Mouse (Mus musculus) heart, embryonic 15.5 days (tissue): ENCODE results near the gene Cpeb3. TPM values are rescaled to one million over a fixed set of nuclear protein-coding genes. Genes with fewer than 3 reads are reported as not detected.
"Not testable (repeated sequence)": the region's sequence is repeated elsewhere in the genome, so short reads cannot be mapped to it uniquely, and the experiment has no call there.

ENCODE experiments used
- ATAC-seq: fragments of 200-750 bp; cut with Nextera tagmentation; replicated peaks from 2 replicates; pipeline ENCODE4 v1.8.0; 2017; ENCODE audit warnings: low read depth, moderate TSS enrichment; ENCODE audit not compliant: insufficient number of reproducible peaks, insufficient read depth, low FRiP score
- H3K27ac ChIP-seq: fragments of 300-500 bp; sonication (generic); 2 replicates; pipeline ENCODE4 v1.5.1; 2015; ENCODE audit warnings: mild to moderate bottlenecking, inconsistent platforms
- H3K27me3 ChIP-seq: fragments of 300-500 bp; sonication (generic); 2 replicates; pipeline ENCODE4 v1.6.1; 2015; ENCODE audit warnings: inconsistent platforms
- H3K36me3 ChIP-seq: fragments of 300-500 bp; sonication (generic); 2 replicates; pipeline ENCODE4 v1.6.1; 2015; ENCODE audit warnings: mild to moderate bottlenecking, inconsistent platforms
- H3K4me1 ChIP-seq: fragments of 300-500 bp; sonication (generic); replicated peaks from 2 replicates; pipeline ENCODE4 v1.6.1; 2015; ENCODE audit warnings: inconsistent platforms
- H3K4me2 ChIP-seq: fragments of 300-500 bp; sonication (generic); 2 replicates; pipeline ENCODE4 v1.6.1; 2015; ENCODE audit warnings: inconsistent platforms, mild to moderate bottlenecking, moderate library complexity
- H3K4me3 ChIP-seq: fragments of 300-500 bp; sonication (generic); 2 replicates; pipeline ENCODE4 v1.5.1; 2015; ENCODE audit warnings: mild to moderate bottlenecking, inconsistent platforms
- H3K9ac ChIP-seq: fragments of 300-500 bp; sonication (generic); 2 replicates; pipeline ENCODE4 v1.6.1; 2015; ENCODE audit warnings: mild to moderate bottlenecking, inconsistent platforms
- H3K9me3 ChIP-seq: fragments of 300-500 bp; sonication (generic); replicated peaks from 2 replicates; pipeline ENCODE4 v1.6.1; 2016; ENCODE audit warnings: inconsistent platforms
- WGBS: fragments of 180-500 bp; shearing (Covaris S2); methylation state at CpG from one replicate; pipeline ENCODE4 v1.1.7; 2015; ENCODE audit warnings: mixed read lengths; 5-methylcytosine and 5-hydroxymethylcytosine counted together
- polyA plus RNA-seq: library from polyadenylated mRNA; unstranded; fragments of >200 nt; fragmentation: Nextera tagmentation; extraction: Ambion mirVana; gene quantifications from 2 replicates; pipeline ENCODE4 v1.2.1, GENCODE M21; 2015

The Cpeb3 gene
- polyA plus RNA-seq, 1 experiment from 2014 or later = 9.9 TPM

- H3K9ac ChIP-seq, H3K4me2 ChIP-seq, H3K27ac ChIP-seq, H3K9me3 ChIP-seq, H3K4me3 ChIP-seq, H3K36me3 ChIP-seq, H3K27me3 ChIP-seq, ATAC-seq: not testable (repeated sequence)
- H3K4me1 ChIP-seq = peaks cover 20% of the 10 kb centered on the region
Measured at GRCm38 (mm10) chr19:37205155-37205554, 3.2 kb downstream of the Cpeb3 start.

- 93% methylated on average over 1 of the region's 1 CpGs for WGBS
- no peaks in the 10 kb centered on the region for H3K36me3 ChIP-seq
- no peak overlapping the region for H3K4me2 ChIP-seq
Measured at GRCm38 (mm10) chr19:37203371-37203770, 5.0 kb downstream of the Cpeb3 start.

GRCm38 (mm10) chr19:37199889-37200288, 8.5 kb downstream of the Cpeb3 start:
- Histone ChIP-seq H3K27ac (peak overlapping the region; percentile 60), H3K27me3 (no peaks in the 10 kb centered on the region), H3K36me3 (no peaks in the 10 kb centered on the region), H3K4me1 (no peaks in the 10 kb centered on the region; the same call in 1 of the 2 replicates), H3K4me2 (0 out of 2 replicates have a peak overlapping the region, but pooled peaks have one; percentile 15), H3K4me3 (no peak overlapping the region), H3K9me3 (no peaks in the 10 kb centered on the region), H3K9ac (no peak overlapping the region)
- 55% methylated on average over 2 of the region's 2 CpGs for WGBS
- ATAC-seq = no peak

More at GRCm38 (mm10) chr19:37203371-37203770, 5.0 kb downstream of the Cpeb3 start:
- Histone ChIP-seq H3K9ac (no peak overlapping the region), H3K4me1 (peaks cover 7% of the 10 kb centered on the region), H3K27ac (no peak overlapping the region), H3K27me3 (no peaks in the 10 kb centered on the region), H3K9me3 (no peaks in the 10 kb centered on the region), H3K4me3 (no peak overlapping the region)
- ATAC-seq = no peak

- no peaks in the 10 kb centered on the region for H3K27me3 ChIP-seq
- no peaks in the 10 kb centered on the region for H3K36me3 ChIP-seq
- ATAC-seq = no peak
- no peak overlapping the region for H3K4me3 ChIP-seq
- no peak overlapping the region for H3K4me2 ChIP-seq
- no peaks in the 10 kb centered on the region for H3K9me3 ChIP-seq
- H3K27ac ChIP-seq = no peak overlapping the region
- 56% methylated on average over 1 of the region's 1 CpGs for WGBS
- H3K4me1 ChIP-seq = no peaks in the 10 kb centered on the region; the same call in 1 of the 2 replicates
- no peak overlapping the region for H3K9ac ChIP-seq
Measured at GRCm38 (mm10) chr19:37198165-37198880, 10.1 kb downstream of the Cpeb3 start.

- H3K4me2 ChIP-seq = no peak overlapping the region
- H3K9me3 ChIP-seq = no peaks in the 10 kb centered on the region
- H3K27me3 ChIP-seq = no peaks in the 10 kb centered on the region
- H3K4me1 ChIP-seq = peaks cover 11% of the 10 kb centered on the region; the same call in 1 of the 2 replicates
- H3K36me3 ChIP-seq = no peaks in the 10 kb centered on the region
- no peak overlapping the region for H3K4me3 ChIP-seq
- WGBS = 48% methylated on average over 5 of the region's 5 CpGs
- peak overlapping the region; percentile 54 for H3K27ac ChIP-seq
- H3K9ac ChIP-seq = no peak overlapping the region
- no peak for ATAC-seq
Measured at GRCm38 (mm10) chr19:37192475-37193058, 15.8 kb downstream of the Cpeb3 start.

- Histone ChIP-seq H3K9me3 (no peaks in the 10 kb centered on the region), H3K4me2 (no peak overlapping the region), H3K4me1 (peaks cover 11% of the 10 kb centered on the region; the same call in 1 of the 2 replicates), H3K4me3 (no peak overlapping the region), H3K27ac (no peak overlapping the region), H3K27me3 (no peaks in the 10 kb centered on the region), H3K9ac (no peak overlapping the region), H3K36me3 (no peaks in the 10 kb centered on the region)
- 46% methylated on average over 4 of the region's 4 CpGs for WGBS
- ATAC-seq = no peak
Measured at GRCm38 (mm10) chr19:37188366-37188948, 19.9 kb downstream of the Cpeb3 start.

- no peaks in the 10 kb centered on the region for H3K36me3 ChIP-seq
- peaks cover 11% of the 10 kb centered on the region for H3K4me1 ChIP-seq
- H3K27ac ChIP-seq = peak overlapping the region; percentile 65
- peak overlapping the region; percentile 58 for H3K4me2 ChIP-seq
- H3K9ac ChIP-seq = peak overlapping the region; percentile 36
- H3K4me3 ChIP-seq = peak overlapping the region; percentile 48
- H3K9me3 ChIP-seq = no peaks in the 10 kb centered on the region
- ATAC-seq = peak; percentile 68; the same call in 1 of the 2 replicates
- WGBS = 11% methylated on average over 17 of the region's 17 CpGs
- H3K27me3 ChIP-seq = no peaks in the 10 kb centered on the region; the same call in 1 of the 2 replicates
Measured at GRCm38 (mm10) chr19:37177819-37178708, 30.3 kb downstream of the Cpeb3 start.

- H3K9ac ChIP-seq = peak overlapping the region; percentile 41
- WGBS = 26% methylated on average over 4 of the region's 4 CpGs
- H3K4me2 ChIP-seq = peak overlapping the region; percentile 55
- H3K36me3 ChIP-seq = no peaks in the 10 kb centered on the region
- H3K27me3 ChIP-seq = no peaks in the 10 kb centered on the region; the same call in 1 of the 2 replicates
- H3K9me3 ChIP-seq = no peaks in the 10 kb centered on the region
- ATAC-seq = no peak
- H3K4me1 ChIP-seq = peaks cover 11% of the 10 kb centered on the region
- H3K4me3 ChIP-seq = peak overlapping the region; percentile 43
- H3K27ac ChIP-seq = peak overlapping the region; percentile 87
Measured at GRCm38 (mm10) chr19:37176879-37177462, 31.4 kb downstream of the Cpeb3 start.

- no peaks in the 10 kb centered on the region; the same call in 1 of the 2 replicates for H3K27me3 ChIP-seq
- H3K4me3 ChIP-seq = peak overlapping the region; percentile 70
- 10% methylated on average over 6 of the region's 6 CpGs for WGBS
- ATAC-seq = no peak
- H3K4me1 ChIP-seq = peaks cover 11% of the 10 kb centered on the region
- peak overlapping the region; percentile 91 for H3K27ac ChIP-seq
- peak overlapping the region; percentile 91 for H3K9ac ChIP-seq
- H3K36me3 ChIP-seq = no peaks in the 10 kb centered on the region
- H3K4me2 ChIP-seq = peak overlapping the region; percentile 94
- no peaks in the 10 kb centered on the region for H3K9me3 ChIP-seq
Measured at GRCm38 (mm10) chr19:37175919-37176318, 32.5 kb downstream of the Cpeb3 start.

GRCm38 (mm10) chr19:37175436-37175805, 33.0 kb downstream of the Cpeb3 start:
- H3K4me3 ChIP-seq = peak overlapping the region; percentile 70
- no peak for ATAC-seq
- no peaks in the 10 kb centered on the region; the same call in 1 of the 2 replicates for H3K27me3 ChIP-seq
- peak overlapping the region; percentile 91 for H3K27ac ChIP-seq
- peak overlapping the region; percentile 94 for H3K4me2 ChIP-seq
- no peaks in the 10 kb centered on the region for H3K9me3 ChIP-seq
- peaks cover 11% of the 10 kb centered on the region for H3K4me1 ChIP-seq
- H3K36me3 ChIP-seq = no peaks in the 10 kb centered on the region
- WGBS = 2% methylated on average over 12 of the region's 12 CpGs
- H3K9ac ChIP-seq = peak overlapping the region; percentile 91
